Comparison of ENCODE assay signal across 9 mouse cellular contexts in the genomic region with DNA sequence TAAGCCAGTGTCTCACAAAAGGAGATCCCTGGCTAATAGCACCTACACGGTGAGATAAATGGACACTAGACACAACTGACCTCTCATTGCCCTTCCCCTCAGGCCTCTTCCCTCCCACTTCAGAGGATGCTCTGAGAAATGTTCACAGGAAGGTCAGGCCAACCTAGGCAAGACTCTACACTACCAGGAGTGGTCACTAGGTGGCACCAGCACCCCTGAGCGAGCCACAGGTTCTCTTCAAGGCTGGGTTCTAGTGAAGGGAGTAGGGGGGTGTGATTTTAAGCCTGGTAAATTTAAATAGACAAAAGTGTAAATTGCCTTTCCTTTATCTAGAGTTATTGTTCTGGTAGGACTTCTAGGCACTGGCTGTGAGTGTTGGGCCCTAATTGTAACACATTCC.
A peak's percentile ranks its signal among the peaks of the same experiment; 100 is the strongest.
DNase-seq lines count a peak whose midpoint lies in the region; ATAC-seq and TF ChIP-seq lines count a peak whose summit lies in the region.
"Had no signal": no experiment of that assay in that cellular context is flagged by ENCODE, and none has a peak within 500 bp of the region (broad histone marks: within the 10 kb centered on the region; RNA-seq: fewer than 3 reads in every experiment).

No protein-coding gene starts in this region.

- DNase-seq in ES-E14 (ENCODE audit: low read depth, low spot score), result peak; percentile 45
- peak; percentile 63 for DNase-seq in adrenal gland, adult 2 months
- DNase-seq in embryo, embryonic 11 days, result peak; percentile 72
- DNase-seq in heart, adult 8-10 months (ENCODE audit: low spot score), result peak; percentile 71
- peak; percentile 29 to 84 for DNase-seq in layer of hippocampus, adult 18-20 months (ENCODE audit: low spot score in 2 of 2)
- peak; percentile 85 for DNase-seq in lung, postnatal 14 days
- peak; percentile 40 for DNase-seq in right cerebral cortex, postnatal 25 days

- ATAC-seq in inflammation-experienced regulatory T-cells, adult 6 months, result no peak

- H3K27ac ChIP-seq in ES-E14 (ENCODE audit: insufficient read depth, low read depth, low read length, poor library complexity, severe bottlenecking), result no peak overlapping the region
- H3K27ac ChIP-seq: limb, embryonic 13.5 days had no signal

- H3K9me3 ChIP-seq in ES-E14 (ENCODE audit: control insufficient read depth, insufficient read depth, low read depth, low read length), result no peaks in the 10 kb centered on the region
- H3K9me3 ChIP-seq: limb, embryonic 13.5 days had no signal

- in situ Hi-C loops in ES-E14 (cut with MboI; ENCODE audit: low sequenced_read_pairs in 2 of 2, unreplicated experiment in 2 of 2), result no loop called here

- no peak overlapping the region for H3K9ac ChIP-seq in ES-E14 (ENCODE audit: insufficient read depth, low read depth, low read length, poor library complexity, severe bottlenecking)
- H3K9ac ChIP-seq: limb, embryonic 13.5 days had no signal

- no peak overlapping the region for H3K4me3 ChIP-seq in ES-E14 (ENCODE audit: insufficient read depth in 1 of 2, low read depth in 1 of 2, low read length in 2 of 2, poor library complexity in 1 of 2, severe bottlenecking in 1 of 2)
- H3K4me3 ChIP-seq: limb, embryonic 13.5 days had no signal

- H3K36me3 ChIP-seq in ES-E14 (ENCODE audit: control insufficient read depth, insufficient read depth, low read length, poor library complexity, severe bottlenecking), result no peaks in the 10 kb centered on the region
- H3K36me3 ChIP-seq: limb, embryonic 13.5 days had no signal

- H3K4me1 ChIP-seq in ES-E14 (ENCODE audit: control insufficient read depth in 2 of 2, insufficient read depth in 2 of 2, low read length in 2 of 2, poor library complexity in 1 of 2), result no peaks in the 10 kb centered on the region
- H3K4me1 ChIP-seq: limb, embryonic 13.5 days had no signal

TF ChIP-seq in ES-E14, 5 proteins besides CTCF, POLR2A, EP300 and RAD21:
- TF ChIP-seq CHD2 (IDR thresholded peaks at IDR 0.05; ENCODE audit: low read depth, low read length) (no peak), ZC3H11A (IDR thresholded peaks at IDR 0.05; ENCODE audit: borderline replicate concordance, low read depth, low read length) (peak; percentile 56; the same call in 1 of the 2 replicates), HCFC1 (IDR thresholded peaks at IDR 0.05; ENCODE audit: borderline replicate concordance, insufficient read depth, low read length) (no peak)
